Mouse (Mus musculus) limb, embryonic 13.5 days (tissue): Measurements from ENCODE around the gene Styk1. TPM values are rescaled to one million over a fixed set of nuclear protein-coding genes. Genes with fewer than 3 reads are reported as not detected.

Experiments
- ATAC-seq: fragments of 200-750 bp; cut with Nextera tagmentation; 2 replicates; pipeline ENCODE4 v1.8.0; 2017; ENCODE audit warnings: low read depth, moderate number of reproducible peaks, moderate TSS enrichment; ENCODE audit not compliant: low FRiP score
- H3K27ac ChIP-seq: fragments of 300-500 bp; sonication (generic); 2 replicates; pipeline ENCODE4 v1.5.1; 2015; ENCODE audit warnings: inconsistent platforms, mild to moderate bottlenecking, moderate library complexity
- H3K27me3 ChIP-seq: fragments of 300-500 bp; sonication (generic); 2 replicates; pipeline ENCODE4 v1.6.1; 2015; ENCODE audit warnings: mild to moderate bottlenecking, inconsistent platforms
- H3K36me3 ChIP-seq: fragments of 300-500 bp; sonication (generic); 2 replicates; pipeline ENCODE4 v1.6.1; 2015; ENCODE audit warnings: inconsistent platforms, mild to moderate bottlenecking, moderate library complexity
- H3K4me1 ChIP-seq: fragments of 300-500 bp; sonication (generic); 2 replicates; pipeline ENCODE4 v1.6.1; 2015; ENCODE audit warnings: inconsistent platforms
- H3K4me2 ChIP-seq: fragments of 300-500 bp; sonication (generic); replicated peaks from 2 replicates; pipeline ENCODE4 v1.6.1; 2015; ENCODE audit warnings: inconsistent platforms, mild to moderate bottlenecking, moderate library complexity
- H3K4me3 ChIP-seq: fragments of 300-500 bp; sonication (generic); 2 replicates; pipeline ENCODE4 v1.5.1; 2015; ENCODE audit warnings: moderate library complexity, mild to moderate bottlenecking, inconsistent platforms
- H3K9ac ChIP-seq: fragments of 300-500 bp; sonication (generic); 2 replicates; pipeline ENCODE4 v1.6.1; 2015; ENCODE audit warnings: mild to moderate bottlenecking, inconsistent platforms
- H3K9me3 ChIP-seq: fragments of 300-500 bp; sonication (generic); 2 replicates; pipeline ENCODE4 v1.6.1; 2016; ENCODE audit warnings: inconsistent platforms
- WGBS: fragments of 180-500 bp; shearing (Covaris S2); methylation state at CpG from one replicate; pipeline ENCODE4 v1.1.7; 2015; 5-methylcytosine and 5-hydroxymethylcytosine counted together
- polyA plus RNA-seq: library from polyadenylated mRNA; unstranded; fragments of >200 nt; fragmentation: Nextera tagmentation; extraction: Ambion mirVana; gene quantifications from 2 replicates; pipeline ENCODE4 v1.2.1, GENCODE M21; 2015

The Styk1 gene
- 2.1 and 2.2 TPM in 2 replicates for polyA plus RNA-seq

DNA sequence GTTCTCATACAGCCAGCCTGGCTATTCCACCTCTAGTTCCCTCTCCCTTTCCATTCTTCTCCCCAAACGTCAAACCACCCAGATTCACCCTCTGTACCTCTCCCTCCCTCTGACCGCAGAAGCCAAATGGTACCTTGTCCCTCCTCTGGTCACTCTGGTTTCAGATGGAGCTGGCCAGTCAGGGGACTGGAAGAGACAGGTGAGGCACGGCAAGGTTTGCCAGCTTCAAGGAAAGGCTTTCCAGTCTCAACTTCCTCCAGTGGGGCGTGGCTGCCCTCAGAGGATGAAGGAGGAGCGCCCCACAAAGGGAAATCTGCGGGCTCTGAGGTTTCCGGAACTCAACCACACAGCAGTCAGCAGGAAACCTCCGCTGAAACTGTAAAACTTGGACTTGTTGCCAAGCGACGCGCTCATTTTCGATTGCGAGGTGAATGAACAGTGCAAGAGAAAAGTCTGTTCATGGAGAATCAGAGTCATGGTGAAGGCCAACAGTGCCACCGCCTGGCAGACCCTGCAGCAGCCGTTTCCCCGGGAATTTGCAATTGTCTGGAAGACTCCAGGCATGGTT lies at the start of gene Styk1:
TSS of gene Styk1 (minus strand) at position 246 of the 568 bp plus-strand sequence.
- Histone ChIP-seq H3K4me1 (peaks cover 10% of the 10 kb centered on the region; the same call in 1 of the 2 replicates), H3K9ac (peak within 1 kb of the TSS; percentile 54; the same call in 1 of the 2 replicates), H3K27me3 (no peaks in the 10 kb centered on the region), H3K4me2 (peak within 1 kb of the TSS; percentile 67), H3K27ac (peak within 1 kb of the TSS; percentile 33; the same call in 1 of the 2 replicates), H3K9me3 (no peaks in the 10 kb centered on the region), H3K36me3 (no peaks in the 10 kb centered on the region), H3K4me3 (peak within 1 kb of the TSS; percentile 41)
- under 1% methylated on average over 16 of the region's 16 CpGs for WGBS
- peak; percentile 92 for ATAC-seq

DNA sequence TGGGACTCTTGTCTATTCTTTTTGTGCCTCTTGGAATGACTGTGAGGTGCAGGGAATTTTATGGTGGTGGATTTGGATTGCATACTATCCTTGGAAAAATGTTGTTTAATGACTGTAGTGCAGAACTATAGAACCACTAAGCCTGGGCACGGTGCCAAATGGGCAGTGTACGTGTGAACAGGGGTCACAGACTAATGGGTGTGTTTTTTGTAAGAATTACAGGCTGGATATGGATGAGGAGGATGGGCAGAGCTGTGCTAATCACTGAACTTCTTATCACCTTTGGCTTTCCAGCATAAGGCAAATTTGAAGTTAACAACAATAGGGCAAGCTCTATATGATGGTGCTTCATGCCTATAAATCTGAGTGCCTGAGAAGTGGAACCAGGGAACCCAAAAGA lies 49.6 kb upstream of the Styk1 start:
- H3K4me3 ChIP-seq = no peak overlapping the region
- no peak for ATAC-seq
- H3K4me1 ChIP-seq = no peaks in the 10 kb centered on the region
- H3K27me3 ChIP-seq = no peaks in the 10 kb centered on the region
- WGBS = 52% methylated on average over 2 of the region's 2 CpGs
- H3K27ac ChIP-seq = no peak overlapping the region
- H3K9ac ChIP-seq = no peak overlapping the region
- no peaks in the 10 kb centered on the region for H3K36me3 ChIP-seq
- no peaks in the 10 kb centered on the region for H3K9me3 ChIP-seq
- no peak overlapping the region for H3K4me2 ChIP-seq

DNA sequence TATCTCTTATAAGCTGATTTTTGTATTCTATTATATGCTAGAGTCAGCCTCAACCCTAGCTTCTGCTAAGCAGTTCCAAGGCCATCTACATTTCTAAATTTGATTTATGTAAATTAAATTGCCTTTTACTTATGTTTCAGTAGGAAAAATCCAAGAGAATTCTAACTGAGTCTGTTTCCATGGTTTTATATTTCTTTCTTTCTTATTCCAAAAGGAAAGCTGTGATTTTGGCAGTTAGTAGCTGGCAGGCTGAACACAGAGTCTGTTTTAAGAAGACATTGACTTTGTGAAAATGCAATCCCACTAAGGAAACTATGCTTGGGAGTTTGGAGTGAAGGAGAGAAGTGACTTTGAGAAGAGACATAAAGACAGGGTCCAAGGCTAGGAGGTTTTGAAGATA lies 49.2 kb upstream of the Styk1 start:
- Histone ChIP-seq H3K4me3 (no peak overlapping the region), H3K27ac (no peak overlapping the region), H3K9ac (no peak overlapping the region), H3K4me1 (no peaks in the 10 kb centered on the region), H3K27me3 (no peaks in the 10 kb centered on the region), H3K4me2 (no peak overlapping the region), H3K36me3 (no peaks in the 10 kb centered on the region), H3K9me3 (no peaks in the 10 kb centered on the region)
- ATAC-seq = no peak

DNA sequence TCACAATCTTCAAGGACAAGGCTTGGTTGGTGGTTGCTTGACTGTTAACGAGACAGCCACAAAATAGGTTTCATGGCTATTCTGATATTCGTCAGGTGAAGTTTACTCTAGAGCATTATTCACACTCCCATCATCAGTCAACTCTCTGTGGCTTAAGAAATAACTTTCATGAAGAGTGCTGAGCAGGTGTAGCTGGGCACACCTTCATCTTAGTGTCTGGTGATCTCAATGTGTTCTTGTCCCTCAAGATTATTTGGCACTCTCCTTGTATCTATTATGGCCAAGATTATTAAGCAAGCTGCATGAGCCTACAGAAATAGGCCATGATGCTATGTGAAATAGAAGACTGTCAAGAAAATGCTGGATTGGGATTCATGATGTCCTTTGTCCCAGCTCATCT lies 47.9 kb upstream of the Styk1 start:
- Histone ChIP-seq H3K36me3 (no peaks in the 10 kb centered on the region), H3K27ac (no peak overlapping the region), H3K4me2 (no peak overlapping the region), H3K9ac (no peak overlapping the region), H3K9me3 (no peaks in the 10 kb centered on the region), H3K27me3 (no peaks in the 10 kb centered on the region), H3K4me1 (no peaks in the 10 kb centered on the region), H3K4me3 (no peak overlapping the region)
- ATAC-seq = no peak
- WGBS = 88% methylated on average over 2 of the region's 2 CpGs

DNA sequence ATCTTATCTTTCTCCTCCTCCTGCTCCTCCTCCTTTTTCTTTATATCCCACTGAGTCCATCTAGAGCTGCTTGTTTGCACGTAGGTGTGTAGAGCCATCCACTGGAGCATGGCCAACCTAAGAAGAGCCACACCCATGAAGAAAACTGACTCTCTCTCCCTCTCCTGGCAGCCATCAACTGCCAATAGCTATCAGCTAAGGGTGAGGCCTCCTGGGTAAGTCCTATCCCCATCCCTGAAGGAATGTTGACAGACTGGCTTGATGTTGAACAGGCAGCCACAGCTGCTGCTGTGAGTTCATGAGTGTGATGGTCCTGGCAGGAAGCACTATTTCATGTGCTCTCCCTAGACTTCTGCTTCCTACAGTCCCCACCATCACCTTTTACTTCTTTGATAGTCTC lies 43.3 kb upstream of the Styk1 start:
- 55% methylated on average over 1 of the region's 1 CpGs for WGBS
- ATAC-seq = no peak
- H3K4me2 ChIP-seq = no peak overlapping the region

DNA sequence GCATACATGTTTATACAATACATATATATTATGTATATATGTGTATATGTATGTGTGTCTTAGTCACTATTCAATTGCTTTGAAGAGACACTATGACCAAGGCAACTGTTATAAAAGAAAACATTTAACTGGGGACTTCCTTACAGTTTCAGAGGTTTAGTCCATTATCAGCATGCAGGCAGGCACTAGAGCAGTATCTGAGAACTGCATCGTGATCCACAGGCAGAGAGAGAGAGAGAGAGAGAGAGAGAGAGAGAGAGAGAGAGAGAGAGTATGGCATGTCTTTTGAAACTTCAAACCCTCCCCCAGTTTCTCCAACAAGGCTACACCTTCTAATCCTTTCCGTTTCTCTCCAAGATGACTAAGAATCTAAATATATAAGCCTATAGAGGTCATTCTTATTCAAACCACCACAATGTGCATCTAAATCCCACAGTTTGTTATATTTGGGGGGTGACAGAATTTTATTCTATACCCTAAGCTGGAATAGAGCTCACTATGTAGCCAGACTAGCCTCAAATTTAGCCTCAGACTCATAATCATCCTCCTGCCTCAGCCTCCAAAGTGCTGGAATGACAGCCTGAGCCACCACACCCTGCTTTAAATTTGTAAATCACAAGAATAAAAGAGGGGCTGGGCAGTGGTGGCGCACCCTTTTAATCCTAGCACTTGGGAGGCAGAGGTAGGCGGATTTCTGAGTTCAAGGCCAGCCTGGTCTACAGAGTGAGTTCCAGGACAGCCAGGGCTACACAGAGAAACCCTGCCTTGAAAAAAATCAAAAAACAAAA lies 40.7 kb upstream of the Styk1 start:
- Histone ChIP-seq H3K4me1 (0 out of 2 replicates have a peak, but pooled peaks cover under 1% of the 10 kb centered on the region), H3K9me3 (no peaks in the 10 kb centered on the region), H3K27me3 (no peaks in the 10 kb centered on the region), H3K4me2 (no peak overlapping the region), H3K27ac (no peak overlapping the region), H3K9ac (no peak overlapping the region), H3K36me3 (no peaks in the 10 kb centered on the region), H3K4me3 (no peak overlapping the region)
- 77% methylated on average over 4 of the region's 4 CpGs for WGBS
- no peak for ATAC-seq

More for the DNA sequence above, 43.3 kb upstream of the Styk1 start:
- no peaks in the 10 kb centered on the region for H3K36me3 ChIP-seq
- H3K27me3 ChIP-seq = no peaks in the 10 kb centered on the region
- H3K9ac ChIP-seq = no peak overlapping the region
- H3K9me3 ChIP-seq = no peaks in the 10 kb centered on the region
- H3K4me1 ChIP-seq = no peaks in the 10 kb centered on the region
- H3K27ac ChIP-seq = no peak overlapping the region
- no peak overlapping the region for H3K4me3 ChIP-seq

DNA sequence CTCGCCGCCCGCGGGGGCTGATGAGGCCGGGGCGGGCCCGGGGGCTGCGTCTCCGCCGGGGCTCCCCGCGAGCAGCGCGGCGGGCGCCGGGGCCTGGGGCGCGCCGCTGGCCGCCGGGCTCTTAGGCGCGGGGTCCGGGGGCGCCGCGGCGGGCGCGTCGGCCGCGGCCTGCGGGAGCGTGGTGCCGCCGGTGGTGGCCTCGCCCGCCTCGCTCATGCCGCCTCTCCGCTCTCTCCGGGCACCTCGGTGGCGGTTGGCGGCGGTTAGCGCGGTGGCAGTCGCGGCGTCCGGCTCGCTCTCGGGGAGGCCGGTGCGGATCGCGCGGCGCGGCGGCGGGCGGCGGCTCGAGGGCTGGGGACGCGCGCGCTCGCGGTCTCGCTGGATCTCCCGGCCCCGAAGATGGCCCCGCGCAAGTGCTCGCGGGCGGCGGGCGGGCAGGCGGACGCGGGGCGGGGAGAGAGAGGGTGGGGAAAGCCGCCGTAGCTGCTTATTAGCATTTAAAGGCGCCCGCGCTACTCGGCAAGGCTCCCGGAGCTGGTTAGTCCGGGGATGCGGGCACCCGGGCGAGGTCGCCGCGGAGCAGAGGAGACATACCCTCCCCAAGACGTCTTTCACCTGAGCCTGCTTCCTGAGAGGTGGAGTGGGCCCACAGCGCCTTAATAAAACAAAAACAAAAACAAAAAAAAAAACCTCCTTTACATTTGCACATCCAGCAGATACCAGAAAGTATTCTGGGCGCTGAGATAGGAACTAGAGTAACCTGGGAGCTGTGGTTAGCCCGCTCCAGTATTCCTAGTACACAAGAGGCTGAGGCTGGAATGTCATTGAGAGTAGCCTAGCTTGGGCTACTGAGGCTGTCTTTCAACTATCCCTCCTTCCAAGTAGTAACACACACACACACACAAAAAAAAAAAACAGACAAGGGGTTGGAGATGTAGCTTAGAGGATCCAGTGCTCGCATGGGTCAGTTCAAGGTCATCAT lies 34.9 kb upstream of the Styk1 start, which contains the start of gene Ybx3:
TSS of gene Ybx3 (minus strand) at position 437 of the 982 bp plus-strand sequence.
- WGBS = under 1% methylated on average over 62 of the region's 107 CpGs
- Histone ChIP-seq H3K4me2 (peak within 1 kb of the TSS; percentile 86), H3K4me1 (peaks cover 35% of the 10 kb centered on the region), H3K36me3 (no peaks in the 10 kb centered on the region), H3K9ac (peak within 1 kb of the TSS; percentile 91), H3K27me3 (no peaks in the 10 kb centered on the region), H3K4me3 (peak within 1 kb of the TSS; percentile 80), H3K27ac (peak within 1 kb of the TSS; percentile 79; the same call in 1 of the 2 replicates), H3K9me3 (no peaks in the 10 kb centered on the region)
- ATAC-seq = peak; percentile 91

DNA sequence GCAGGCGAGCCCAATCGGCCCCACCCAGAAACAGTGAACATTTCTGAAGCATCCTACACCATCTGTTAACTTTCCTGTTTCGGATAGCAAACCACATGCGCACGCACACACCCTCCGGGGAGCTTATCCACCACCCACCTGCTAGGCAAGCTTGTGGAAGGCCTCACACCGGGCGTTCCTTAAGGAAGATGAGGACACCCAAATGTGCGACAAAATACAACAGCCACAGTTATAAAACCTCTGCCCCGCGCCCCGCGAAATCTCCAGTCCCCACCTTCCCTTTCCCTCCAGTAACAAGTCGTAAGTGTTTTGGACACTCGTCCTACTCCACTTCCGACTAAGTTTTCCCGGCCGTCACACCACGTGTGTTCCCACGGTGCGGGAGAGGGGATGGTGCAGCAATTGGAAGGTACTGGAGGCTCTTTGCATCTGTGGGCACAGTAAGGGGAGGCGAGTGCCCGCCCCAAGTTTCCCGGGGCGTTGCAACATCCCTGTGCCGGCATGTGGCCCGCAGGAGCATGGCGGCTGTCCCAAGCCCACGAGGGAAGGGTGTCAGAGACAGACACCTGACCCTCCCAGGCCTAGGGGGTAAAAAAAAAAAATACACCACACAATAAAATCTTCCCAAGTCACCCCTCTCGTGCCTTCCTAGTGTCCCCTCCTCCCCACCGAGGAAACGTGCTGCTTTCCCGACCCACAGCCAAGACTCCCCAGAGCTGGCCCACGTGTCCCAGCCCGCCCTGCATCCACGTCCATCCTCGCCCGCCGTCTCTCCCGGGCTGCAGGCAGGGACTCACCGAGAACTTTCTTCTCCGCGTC lies 34.0 kb upstream of the Styk1 start:
- ATAC-seq = peak; percentile 30
- H3K9ac ChIP-seq = peak overlapping the region; percentile 91
- peaks cover 44% of the 10 kb centered on the region for H3K4me1 ChIP-seq
- peak overlapping the region; percentile 86 for H3K4me2 ChIP-seq
- no peaks in the 10 kb centered on the region for H3K9me3 ChIP-seq
- H3K36me3 ChIP-seq = no peaks in the 10 kb centered on the region
- H3K4me3 ChIP-seq = peak overlapping the region; percentile 80
- peak overlapping the region; percentile 79; the same call in 1 of the 2 replicates for H3K27ac ChIP-seq
- H3K27me3 ChIP-seq = no peaks in the 10 kb centered on the region
- WGBS = under 1% methylated on average over 43 of the region's 43 CpGs

DNA sequence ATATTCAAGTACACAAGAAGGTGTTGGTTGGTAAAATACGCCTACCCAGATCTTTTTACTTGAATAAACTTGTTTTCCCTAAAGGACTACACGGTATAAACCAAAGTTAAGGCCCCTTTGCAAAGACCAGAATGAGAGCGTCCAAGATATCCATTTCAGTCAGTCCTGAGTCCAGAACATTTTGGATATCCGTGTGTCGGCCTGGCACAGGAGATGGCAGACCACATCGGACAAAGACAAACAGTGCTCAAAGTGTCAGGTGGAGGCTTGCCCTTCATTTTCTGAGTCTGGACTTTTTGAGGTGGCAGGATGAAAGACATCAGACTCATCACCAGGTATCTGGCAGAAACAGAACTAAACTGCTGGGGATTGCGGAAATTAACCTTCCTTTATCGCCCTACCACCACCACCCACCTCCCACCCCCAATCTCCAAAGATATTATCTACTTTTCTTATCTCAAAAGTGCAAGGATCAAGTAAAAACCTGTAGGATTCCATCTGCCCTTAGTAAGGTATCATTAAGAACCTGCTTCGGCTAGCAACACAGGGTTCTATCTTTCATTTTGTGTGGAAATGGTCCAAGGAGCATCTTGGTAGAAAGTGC lies 33.1 kb upstream of the Styk1 start:
- peak overlapping the region; percentile 80 for H3K4me3 ChIP-seq
- 52% methylated on average over 9 of the region's 9 CpGs for WGBS
- H3K9me3 ChIP-seq = no peaks in the 10 kb centered on the region
- peaks cover 46% of the 10 kb centered on the region for H3K4me1 ChIP-seq
- no peak for ATAC-seq
- H3K4me2 ChIP-seq = peak overlapping the region; percentile 86
- H3K27ac ChIP-seq = no peak overlapping the region
- H3K9ac ChIP-seq = peak overlapping the region; percentile 91
- no peaks in the 10 kb centered on the region for H3K27me3 ChIP-seq
- no peaks in the 10 kb centered on the region for H3K36me3 ChIP-seq

DNA sequence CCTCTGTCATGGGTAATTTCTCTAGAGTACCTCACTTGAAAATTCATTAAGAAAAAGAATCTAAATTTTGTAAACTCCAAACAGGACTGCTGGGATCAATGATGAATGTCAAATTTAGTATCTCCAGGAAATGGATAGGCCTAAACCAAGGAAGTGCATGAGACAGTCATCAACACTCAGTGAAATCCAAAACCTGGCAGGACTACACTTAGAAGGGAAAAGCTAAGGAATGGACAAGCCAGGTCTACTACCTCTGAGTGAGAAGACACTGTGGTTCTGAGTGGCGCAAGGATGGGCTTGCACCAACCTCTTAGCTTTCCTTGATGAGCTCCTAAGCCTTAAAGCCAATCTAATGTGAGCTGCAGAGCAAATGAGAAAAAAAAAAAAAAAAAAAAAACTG lies 32.1 kb upstream of the Styk1 start:
- ATAC-seq = no peak
- Histone ChIP-seq H3K4me2 (0 out of 2 replicates have a peak overlapping the region, but pooled peaks have one; percentile 9), H3K36me3 (peaks cover under 1% of the 10 kb centered on the region; the same call in 1 of the 2 replicates), H3K27me3 (no peaks in the 10 kb centered on the region), H3K9ac (no peak overlapping the region), H3K27ac (no peak overlapping the region), H3K4me1 (peaks cover 46% of the 10 kb centered on the region), H3K9me3 (no peaks in the 10 kb centered on the region), H3K4me3 (no peak overlapping the region)
- 92% methylated on average over 1 of the region's 1 CpGs for WGBS
